Mouse (Mus musculus): ENCODE results near the gene Src.
"Not testable (repeated sequence)": the region's sequence is repeated elsewhere in the genome, so short reads cannot be mapped to it uniquely, and the experiment has no call there.

Gene Src

GRCm38 (mm10) chr2:157479858-157480568, 61.8 kb downstream of the Src start:
- peak; percentile 27 for DNase-seq

- no peak for DNase-seq
These were observed 64.5 kb downstream of the Src start for GRCm38 (mm10) chr2:157482729-157483128.

GRCm38 (mm10) chr2:157486559-157486958, 68.3 kb downstream of the Src start:
- not testable (repeated sequence) for DNase-seq

- no peak for DNase-seq
These were observed 68.9 kb downstream of the Src start for GRCm38 (mm10) chr2:157486981-157487656.

GRCm38 (mm10) chr2:157487733-157488175, 69.5 kb downstream of the Src start:
- DNase-seq = no peak

GRCm38 (mm10) chr2:157493240-157493639, 75.0 kb downstream of the Src start:
- DNase-seq = no peak

GRCm38 (mm10) chr2:157498529-157498928, 80.3 kb downstream of the Src start:
- no peak for DNase-seq

GRCm38 (mm10) chr2:157500364-157500763, 82.1 kb downstream of the Src start:
- peak; percentile 25 for DNase-seq

- no peak for DNase-seq
These were observed 83.1 kb downstream of the Src start for GRCm38 (mm10) chr2:157501324-157501723.

- DNase-seq = no peak
These were observed 88.5 kb downstream of the Src start for GRCm38 (mm10) chr2:157506779-157507178.

- no peak for DNase-seq
These were observed 90.9 kb downstream of the Src start for GRCm38 (mm10) chr2:157509182-157509581.

- no peak for DNase-seq
These were observed 91.8 kb downstream of the Src start for GRCm38 (mm10) chr2:157510031-157510430.

- no peak for DNase-seq
These were observed 94.6 kb downstream of the Src start for GRCm38 (mm10) chr2:157512859-157513258.

- DNase-seq = peak; percentile 40
These were observed 95.5 kb downstream of the Src start for GRCm38 (mm10) chr2:157513737-157514208.

- DNase-seq = no peak
These were observed 96.1 kb downstream of the Src start for GRCm38 (mm10) chr2:157514353-157514752.

GRCm38 (mm10) chr2:157517526-157517925, 99.3 kb downstream of the Src start:
- DNase-seq = no peak

- no peak for DNase-seq
These were observed 100.2 kb downstream of the Src start for GRCm38 (mm10) chr2:157518451-157518850.

GRCm38 (mm10) chr2:157519452-157519851, 101.2 kb downstream of the Src start:
- no peak for DNase-seq

- no peak for DNase-seq
These were observed 102.3 kb downstream of the Src start for GRCm38 (mm10) chr2:157520496-157520895.

Measured in liver (tissue).